Mouse (Mus musculus): ENCODE results near the gene Otos. TPM values are rescaled to one million over a fixed set of nuclear protein-coding genes. Genes with fewer than 3 reads are reported as not detected.

Gene Otos
- polyA plus RNA-seq, 1 experiment from 2014 or later = 0.51 TPM

DNA sequence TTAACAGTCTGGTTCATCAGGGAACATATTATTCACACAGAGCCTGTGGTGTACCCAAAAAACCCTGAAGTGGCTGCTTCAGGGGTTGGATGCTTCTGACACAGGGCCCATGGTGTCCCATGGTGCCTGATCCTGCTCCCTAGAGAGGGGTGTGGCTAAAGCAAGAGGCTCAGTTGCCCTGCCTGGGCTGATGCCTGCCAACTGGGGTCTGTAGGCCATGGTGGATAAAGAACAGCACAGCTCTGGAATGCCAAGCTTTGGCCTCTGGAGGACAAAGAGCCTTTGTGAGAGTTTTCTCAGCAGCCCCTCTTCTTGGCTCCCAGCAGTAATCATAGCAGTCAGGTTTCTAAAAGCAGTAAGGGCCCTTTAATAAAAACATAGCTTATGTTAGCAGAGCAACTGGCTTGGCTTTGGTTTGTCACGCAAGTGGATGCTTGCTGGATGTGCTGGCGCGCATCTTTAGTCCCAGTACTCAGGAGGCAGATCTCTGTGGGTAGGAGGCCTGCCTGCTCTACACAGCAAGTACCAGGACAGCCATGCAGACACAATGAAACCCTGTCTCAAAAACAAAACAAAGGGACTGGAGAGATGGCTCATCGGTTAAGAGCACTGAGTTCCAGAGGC is 13.6 kb downstream of the Otos start:
- H3K4me1 ChIP-seq (ENCODE audit: control insufficient read depth, insufficient read depth, low read length) = no peaks in the 10 kb centered on the region
- H3K27ac ChIP-seq (replicated peaks; ENCODE audit: low read depth, low read length) = peak overlapping the region; percentile 22; the same call in 1 of the 2 replicates
- no peaks in the 10 kb centered on the region for H3K27me3 ChIP-seq (replicated peaks; ENCODE audit: control insufficient read depth, insufficient read depth, low read length)
- peak; percentile 57 for DNase-seq (ENCODE audit: low spot score)
- H3K9me3 ChIP-seq (ENCODE audit: control insufficient read depth, low read length) = no peaks in the 10 kb centered on the region
- no peak overlapping the region for H3K9ac ChIP-seq (ENCODE audit: low read depth, low read length)
- H3K4me2 ChIP-seq (ENCODE audit: low read depth, low read length) = no peak overlapping the region
- no peak overlapping the region for H3K4me3 ChIP-seq (ENCODE audit: low read depth, low read length)
- 50% methylated on average over 4 of the region's 4 CpGs for WGBS
- H3K36me3 ChIP-seq (ENCODE audit: control insufficient read depth, insufficient read depth, low read length) = peaks cover 39% of the 10 kb centered on the region
- peak; percentile 74 for ATAC-seq (ENCODE audit: low read depth)

GRCm38 (mm10) chr1:92634569-92634968 is 14.1 kb downstream of the Otos start:
- WGBS = 36% methylated on average over 1 of the region's 1 CpGs
- H3K27me3 ChIP-seq (replicated peaks; ENCODE audit: control insufficient read depth, insufficient read depth, low read length) = no peaks in the 10 kb centered on the region
- no peak overlapping the region for H3K4me3 ChIP-seq (ENCODE audit: low read depth, low read length)
- no peaks in the 10 kb centered on the region for H3K4me1 ChIP-seq (ENCODE audit: control insufficient read depth, insufficient read depth, low read length)
- H3K4me2 ChIP-seq (ENCODE audit: low read depth, low read length) = no peak overlapping the region
- DNase-seq (ENCODE audit: low spot score) (no peak), ATAC-seq (ENCODE audit: low read depth) (no peak)
- no peak overlapping the region for H3K9ac ChIP-seq (ENCODE audit: low read depth, low read length)
- H3K27ac ChIP-seq (replicated peaks; ENCODE audit: low read depth, low read length) = no peak overlapping the region
- H3K9me3 ChIP-seq (ENCODE audit: control insufficient read depth, low read length) = no peaks in the 10 kb centered on the region
- H3K36me3 ChIP-seq (ENCODE audit: control insufficient read depth, insufficient read depth, low read length) = peaks cover 39% of the 10 kb centered on the region

DNA sequence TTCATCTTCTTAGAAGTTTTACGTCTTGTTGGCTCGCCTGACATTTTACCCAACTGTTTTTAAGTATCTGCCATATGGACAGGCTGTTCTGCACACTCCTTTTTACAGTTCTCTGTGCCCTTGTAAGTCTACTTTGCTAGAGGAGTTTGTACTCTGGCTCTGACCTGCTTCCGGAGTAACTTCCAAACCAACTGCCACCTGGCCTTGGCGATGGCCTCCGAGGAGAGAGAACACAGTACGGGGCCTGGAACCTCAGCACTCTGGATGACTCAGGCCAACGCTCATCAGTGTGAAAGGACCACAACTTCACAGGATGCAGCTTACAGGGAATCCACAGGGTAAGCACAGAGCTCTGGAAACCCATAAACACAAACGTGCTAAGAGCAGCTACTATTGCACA is 14.9 kb downstream of the Otos start:
- Histone ChIP-seq H3K27me3 (replicated peaks; ENCODE audit: control insufficient read depth, insufficient read depth, low read length) (no peaks in the 10 kb centered on the region), H3K4me1 (ENCODE audit: control insufficient read depth, insufficient read depth, low read length) (no peaks in the 10 kb centered on the region), H3K4me2 (ENCODE audit: low read depth, low read length) (no peak overlapping the region), H3K36me3 (ENCODE audit: control insufficient read depth, insufficient read depth, low read length) (peaks cover 31% of the 10 kb centered on the region), H3K9me3 (ENCODE audit: control insufficient read depth, low read length) (no peaks in the 10 kb centered on the region), H3K27ac (replicated peaks; ENCODE audit: low read depth, low read length) (no peak overlapping the region), H3K9ac (ENCODE audit: low read depth, low read length) (no peak overlapping the region), H3K4me3 (ENCODE audit: low read depth, low read length) (no peak overlapping the region)
- DNase-seq (ENCODE audit: low spot score) (no peak), ATAC-seq (ENCODE audit: low read depth) (no peak)
- WGBS = 81% methylated on average over 8 of the region's 8 CpGs

DNA sequence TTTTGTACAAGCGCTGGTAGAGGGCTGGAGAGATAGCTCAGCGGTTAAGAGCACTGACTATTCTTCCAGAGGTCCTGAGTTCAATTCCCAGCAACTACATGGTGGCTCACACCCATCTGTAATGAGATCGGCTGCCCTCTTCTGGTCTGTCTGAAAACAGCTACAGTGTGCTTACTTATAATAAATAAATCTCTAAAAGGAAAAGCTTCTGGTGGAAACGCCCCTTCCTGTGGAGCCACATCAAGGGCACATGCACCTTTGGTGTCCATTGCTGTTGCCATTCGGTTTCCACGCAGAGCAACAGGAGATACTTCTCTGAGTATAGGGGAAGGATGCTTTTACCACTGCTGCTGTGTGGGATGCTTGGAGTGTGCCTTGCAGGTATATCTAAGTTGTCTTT is 15.7 kb downstream of the Otos start:
- H3K27ac ChIP-seq (replicated peaks; ENCODE audit: low read depth, low read length) = no peak overlapping the region
- DNase-seq (ENCODE audit: low spot score) = no peak
- 57% methylated on average over 6 of the region's 6 CpGs for WGBS

GRCm38 (mm10) chr1:92632196-92632595 is 16.4 kb downstream of the Otos start:
- H3K4me2 ChIP-seq (ENCODE audit: low read depth, low read length) = no peak overlapping the region
- no peaks in the 10 kb centered on the region for H3K27me3 ChIP-seq (replicated peaks; ENCODE audit: control insufficient read depth, insufficient read depth, low read length)
- H3K36me3 ChIP-seq (ENCODE audit: control insufficient read depth, insufficient read depth, low read length) = peaks cover 16% of the 10 kb centered on the region
- H3K9ac ChIP-seq (ENCODE audit: low read depth, low read length) = no peak overlapping the region
- no peaks in the 10 kb centered on the region for H3K9me3 ChIP-seq (ENCODE audit: control insufficient read depth, low read length)
- H3K4me3 ChIP-seq (ENCODE audit: low read depth, low read length) = no peak overlapping the region
- DNase-seq (ENCODE audit: low spot score) = no peak
- 73% methylated on average over 5 of the region's 5 CpGs for WGBS
- H3K4me1 ChIP-seq (ENCODE audit: control insufficient read depth, insufficient read depth, low read length) = no peaks in the 10 kb centered on the region
- ATAC-seq (ENCODE audit: low read depth) = no peak
- no peak overlapping the region for H3K27ac ChIP-seq (replicated peaks; ENCODE audit: low read depth, low read length)

More for the DNA sequence above, 15.7 kb downstream of the Otos start:
- no peak overlapping the region for H3K9ac ChIP-seq (ENCODE audit: low read depth, low read length)
- H3K4me2 ChIP-seq (ENCODE audit: low read depth, low read length) = no peak overlapping the region
- H3K9me3 ChIP-seq (ENCODE audit: control insufficient read depth, low read length) = no peaks in the 10 kb centered on the region
- H3K36me3 ChIP-seq (ENCODE audit: control insufficient read depth, insufficient read depth, low read length) = peaks cover 23% of the 10 kb centered on the region
- no peaks in the 10 kb centered on the region for H3K27me3 ChIP-seq (replicated peaks; ENCODE audit: control insufficient read depth, insufficient read depth, low read length)
- no peak for ATAC-seq (ENCODE audit: low read depth)
- H3K4me3 ChIP-seq (ENCODE audit: low read depth, low read length) = no peak overlapping the region
- no peaks in the 10 kb centered on the region for H3K4me1 ChIP-seq (ENCODE audit: control insufficient read depth, insufficient read depth, low read length)

DNA sequence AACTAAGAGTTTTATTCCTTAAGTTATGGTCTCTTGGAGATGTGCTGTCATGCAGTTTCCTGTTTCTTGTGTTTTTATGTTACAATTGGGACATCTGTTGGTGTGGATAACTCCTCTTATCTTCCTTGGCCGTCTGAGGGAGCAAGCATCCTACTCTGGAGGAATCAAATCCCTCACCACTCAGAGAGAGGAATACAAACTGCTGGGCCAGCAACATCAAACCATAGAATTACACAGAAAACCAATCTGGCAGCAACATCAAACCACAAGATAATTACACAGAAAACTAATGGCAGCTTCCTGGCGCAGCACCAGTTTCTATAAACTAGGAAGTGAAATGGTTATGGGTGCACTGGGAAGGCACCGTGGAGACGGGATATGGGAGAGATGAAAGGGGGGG is 20.4 kb downstream of the Otos start:
- H3K36me3 ChIP-seq (ENCODE audit: control insufficient read depth, insufficient read depth, low read length) = no peaks in the 10 kb centered on the region
- 46% methylated on average over 4 of the region's 4 CpGs for WGBS
- no peaks in the 10 kb centered on the region for H3K27me3 ChIP-seq (replicated peaks; ENCODE audit: control insufficient read depth, insufficient read depth, low read length)
- no peak overlapping the region for H3K9ac ChIP-seq (ENCODE audit: low read depth, low read length)
- no peak for ATAC-seq (ENCODE audit: low read depth)
- no peaks in the 10 kb centered on the region for H3K9me3 ChIP-seq (ENCODE audit: control insufficient read depth, low read length)
- H3K27ac ChIP-seq (replicated peaks; ENCODE audit: low read depth, low read length) = no peak overlapping the region
- DNase-seq (ENCODE audit: low spot score) = peak; percentile 52
- H3K4me2 ChIP-seq (ENCODE audit: low read depth, low read length) = no peak overlapping the region
- no peaks in the 10 kb centered on the region for H3K4me1 ChIP-seq (ENCODE audit: control insufficient read depth, insufficient read depth, low read length)
- no peak overlapping the region for H3K4me3 ChIP-seq (ENCODE audit: low read depth, low read length)

- Histone ChIP-seq H3K4me2 (ENCODE audit: low read depth, low read length) (no peak overlapping the region), H3K4me1 (ENCODE audit: control insufficient read depth, insufficient read depth, low read length) (no peaks in the 10 kb centered on the region), H3K9ac (ENCODE audit: low read depth, low read length) (no peak overlapping the region), H3K27me3 (replicated peaks; ENCODE audit: control insufficient read depth, insufficient read depth, low read length) (no peaks in the 10 kb centered on the region), H3K36me3 (ENCODE audit: control insufficient read depth, insufficient read depth, low read length) (no peaks in the 10 kb centered on the region), H3K4me3 (ENCODE audit: low read depth, low read length) (no peak overlapping the region), H3K27ac (replicated peaks; ENCODE audit: low read depth, low read length) (no peak overlapping the region), H3K9me3 (ENCODE audit: control insufficient read depth, low read length) (no peaks in the 10 kb centered on the region)
- DNase-seq (ENCODE audit: low spot score) = no peak
- WGBS = 54% methylated on average over 4 of the region's 4 CpGs
- no peak for ATAC-seq (ENCODE audit: low read depth)
Observed at GRCm38 (mm10) chr1:92618360-92618759, 30.3 kb downstream of the Otos start.

DNA sequence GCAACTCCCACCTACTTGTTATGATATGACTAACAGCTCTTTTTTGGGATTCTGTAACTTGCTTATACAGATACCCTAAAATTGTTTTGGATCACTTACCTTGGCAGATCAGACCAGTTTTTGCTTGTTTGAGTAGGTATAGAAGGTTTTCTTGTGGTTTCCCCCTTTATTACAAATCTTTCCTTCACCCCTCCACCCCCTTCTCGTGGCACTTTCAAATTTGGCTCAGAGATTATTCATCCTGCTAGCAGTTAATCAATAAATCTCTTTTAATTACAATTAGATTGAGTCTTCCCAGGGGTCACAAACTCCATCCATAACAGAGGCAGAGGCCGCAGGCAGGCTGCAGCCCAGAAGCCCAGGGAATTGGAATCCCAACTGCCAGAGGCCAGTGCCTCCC is 31.2 kb downstream of the Otos start, which contains the start of gene Olfr12:
Gene Olfr12 (plus strand): TSS at position 301 of the 400 bp plus-strand sequence.
- H3K9ac ChIP-seq (ENCODE audit: low read depth, low read length) = no peak within 1 kb of the TSS
- no peak for DNase-seq (ENCODE audit: low spot score)
- H3K4me1 ChIP-seq (ENCODE audit: control insufficient read depth, insufficient read depth, low read length) = no peaks in the 10 kb centered on the region
- WGBS = 51% methylated on average over 2 of the region's 2 CpGs
- H3K27me3 ChIP-seq (replicated peaks; ENCODE audit: control insufficient read depth, insufficient read depth, low read length) = no peaks in the 10 kb centered on the region
- no peak within 1 kb of the TSS for H3K4me3 ChIP-seq (ENCODE audit: low read depth, low read length)
- no peak within 1 kb of the TSS for H3K27ac ChIP-seq (replicated peaks; ENCODE audit: low read depth, low read length)
- H3K4me2 ChIP-seq (ENCODE audit: low read depth, low read length) = no peak within 1 kb of the TSS
- no peak for ATAC-seq (ENCODE audit: low read depth)
- H3K9me3 ChIP-seq (ENCODE audit: control insufficient read depth, low read length) = no peaks in the 10 kb centered on the region
- H3K36me3 ChIP-seq (ENCODE audit: control insufficient read depth, insufficient read depth, low read length) = no peaks in the 10 kb centered on the region

DNA sequence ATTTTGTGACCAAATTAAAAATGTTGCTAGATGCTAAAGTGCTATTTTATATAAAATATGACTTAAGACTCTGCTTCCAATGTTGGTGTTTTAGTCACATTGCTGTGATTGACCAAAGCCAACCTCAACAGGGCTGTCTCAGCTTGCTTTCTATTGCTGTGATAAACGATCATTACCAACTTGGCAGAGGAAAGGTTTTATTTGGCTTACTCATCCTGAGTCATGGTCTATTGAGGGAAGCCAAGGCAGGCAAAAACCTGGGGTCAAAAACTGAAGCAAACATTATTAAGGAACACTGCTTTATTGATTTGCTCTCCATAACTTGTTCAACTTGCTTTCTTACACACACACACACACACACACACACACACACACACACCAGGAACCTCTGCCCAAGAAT is 32.6 kb downstream of the Otos start:
- no peaks in the 10 kb centered on the region for H3K4me1 ChIP-seq (ENCODE audit: control insufficient read depth, insufficient read depth, low read length)
- no peaks in the 10 kb centered on the region for H3K36me3 ChIP-seq (ENCODE audit: control insufficient read depth, insufficient read depth, low read length)
- no peaks in the 10 kb centered on the region for H3K27me3 ChIP-seq (replicated peaks; ENCODE audit: control insufficient read depth, insufficient read depth, low read length)
- H3K9ac ChIP-seq (ENCODE audit: low read depth, low read length) = no peak overlapping the region
- H3K9me3 ChIP-seq (ENCODE audit: control insufficient read depth, low read length) = no peaks in the 10 kb centered on the region
- no peak overlapping the region for H3K4me2 ChIP-seq (ENCODE audit: low read depth, low read length)
- no peak overlapping the region for H3K27ac ChIP-seq (replicated peaks; ENCODE audit: low read depth, low read length)
- no peak for DNase-seq (ENCODE audit: low spot score)
- H3K4me3 ChIP-seq (ENCODE audit: low read depth, low read length) = no peak overlapping the region
- 60% methylated on average over 1 of the region's 1 CpGs for WGBS
- no peak for ATAC-seq (ENCODE audit: low read depth)
